Mouse (Mus musculus): ENCODE measurements at regions not wholly inside any gene's neighbourhood (a gene's known extent, or its start where the extent isn't known, plus 50 kb on each side); places are given as distances from the start of the nearest gene placed in this dataset.

DNA sequence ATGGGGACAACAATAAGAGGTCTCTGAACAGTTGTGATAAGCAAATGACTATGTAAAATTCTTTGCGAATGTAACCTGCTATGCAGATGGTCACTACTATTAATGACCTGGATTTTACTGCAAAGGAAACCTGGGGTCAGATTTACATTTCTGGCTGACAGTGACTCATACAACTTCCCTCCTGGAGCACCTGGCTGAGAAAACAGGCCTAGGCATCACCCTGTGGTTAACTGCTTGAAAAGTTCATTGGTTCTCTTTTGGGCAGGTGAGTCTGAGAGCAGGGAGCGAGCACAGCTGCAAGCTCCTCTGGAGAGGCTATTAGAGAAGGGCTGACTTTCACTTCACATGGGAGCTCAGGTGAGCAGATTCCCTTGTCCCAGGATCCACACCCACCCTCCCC is 185.2 kb upstream of the Lpp start:
- no peak overlapping the region for H3K9ac ChIP-seq
- no peaks in the 10 kb centered on the region for H3K27me3 ChIP-seq
- no peaks in the 10 kb centered on the region for H3K36me3 ChIP-seq
- WGBS, result 99% methylated on average over 2 of the region's 2 CpGs
- no peaks in the 10 kb centered on the region for H3K9me3 ChIP-seq
- H3K4me3 ChIP-seq, result no peak overlapping the region
- no peak for ATAC-seq (ENCODE audit: low read depth)
- H3K4me2 ChIP-seq, result no peak overlapping the region
- H3K27ac ChIP-seq (replicated peaks), result no peak overlapping the region
- H3K4me1 ChIP-seq (replicated peaks), result peaks cover 3% of the 10 kb centered on the region; the same call in 1 of the 2 replicates

- H3K36me3 ChIP-seq, result no peaks in the 10 kb centered on the region
- H3K9ac ChIP-seq, result no peak overlapping the region
- no peak for ATAC-seq (ENCODE audit: low read depth)
- H3K4me3 ChIP-seq, result no peak overlapping the region
- H3K4me1 ChIP-seq (replicated peaks), result peaks cover 3% of the 10 kb centered on the region; the same call in 1 of the 2 replicates
- H3K9me3 ChIP-seq, result no peaks in the 10 kb centered on the region
- H3K4me2 ChIP-seq, result no peak overlapping the region
- no peaks in the 10 kb centered on the region for H3K27me3 ChIP-seq
- 45% methylated on average over 4 of the region's 4 CpGs for WGBS
- H3K27ac ChIP-seq (replicated peaks), result no peak overlapping the region
These were observed 186.3 kb upstream of the Lpp start for GRCm38 (mm10) chr16:24207056-24207455.

DNA sequence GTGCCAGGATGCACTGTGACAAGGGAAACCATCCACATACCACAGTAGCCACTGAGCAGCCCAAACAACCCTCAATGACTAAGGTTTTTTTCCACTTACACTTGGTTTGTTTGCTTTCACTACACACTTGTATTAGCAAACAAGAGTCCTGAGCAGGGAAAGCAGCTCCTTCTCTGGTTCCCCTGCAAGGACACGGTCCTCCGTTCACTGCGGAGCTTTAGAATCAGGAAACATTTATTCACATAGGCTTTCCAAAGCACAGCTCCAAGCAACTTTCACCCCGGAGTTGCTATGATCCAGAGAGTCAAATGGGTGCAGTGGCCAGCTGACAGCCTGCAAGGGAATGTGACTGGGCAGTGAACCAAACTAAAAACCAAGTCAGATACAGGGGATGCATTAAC is 186.8 kb upstream of the Lpp start:
- H3K4me1 ChIP-seq (replicated peaks), result 0 out of 2 replicates have a peak, but pooled peaks cover 3% of the 10 kb centered on the region
- ATAC-seq (ENCODE audit: low read depth), result no peak
- no peak overlapping the region for H3K4me2 ChIP-seq
- H3K27me3 ChIP-seq, result no peaks in the 10 kb centered on the region
- H3K27ac ChIP-seq (replicated peaks), result no peak overlapping the region
- H3K9ac ChIP-seq, result no peak overlapping the region
- WGBS, result 76% methylated on average over 4 of the region's 4 CpGs
- H3K36me3 ChIP-seq, result no peaks in the 10 kb centered on the region
- H3K9me3 ChIP-seq, result no peaks in the 10 kb centered on the region
- H3K4me3 ChIP-seq, result no peak overlapping the region

GRCm38 (mm10) chr16:24205594-24205993 is 187.7 kb upstream of the Lpp start:
- Histone ChIP-seq H3K4me2 (no peak overlapping the region), H3K4me3 (no peak overlapping the region), H3K4me1 (replicated peaks) (0 out of 2 replicates have a peak, but pooled peaks cover 3% of the 10 kb centered on the region), H3K9ac (no peak overlapping the region), H3K27me3 (no peaks in the 10 kb centered on the region), H3K36me3 (no peaks in the 10 kb centered on the region), H3K9me3 (no peaks in the 10 kb centered on the region), H3K27ac (replicated peaks) (no peak overlapping the region)
- WGBS, result 69% methylated on average over 5 of the region's 5 CpGs
- no peak for ATAC-seq (ENCODE audit: low read depth)

DNA sequence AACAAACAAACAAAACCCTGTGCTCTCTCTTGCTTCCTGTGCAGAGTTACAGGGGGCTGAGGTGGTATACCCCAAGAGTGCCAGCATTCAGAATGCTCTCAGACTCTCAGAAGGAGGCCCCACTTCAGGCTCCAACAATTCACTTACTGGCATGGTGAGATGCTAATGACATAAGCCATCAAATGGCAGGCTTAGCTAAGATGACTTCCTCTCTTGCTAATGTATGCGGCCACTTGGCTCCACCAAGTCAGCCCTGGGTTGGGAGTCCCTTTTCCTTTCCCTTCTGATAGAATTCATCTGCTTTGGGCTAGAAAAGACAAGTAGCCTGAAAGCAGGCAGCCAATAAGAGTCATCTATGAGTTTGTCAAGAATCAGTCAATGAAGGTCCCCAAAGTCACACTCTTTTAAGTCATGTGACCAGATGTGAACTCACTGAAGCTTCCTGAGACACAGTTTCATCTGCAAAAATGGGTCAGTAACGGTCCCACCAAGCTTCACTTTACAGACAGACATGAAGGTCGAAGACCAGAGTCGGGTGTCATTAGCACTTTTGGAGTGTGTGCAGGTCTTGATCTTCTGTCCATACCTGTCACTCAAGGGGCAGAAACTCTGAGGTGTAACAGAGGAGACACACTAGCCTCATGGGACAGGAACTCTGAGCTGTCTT is 189.1 kb upstream of the Lpp start:
- Histone ChIP-seq H3K27me3 (no peaks in the 10 kb centered on the region), H3K27ac (replicated peaks) (no peak overlapping the region), H3K4me3 (no peak overlapping the region), H3K9ac (no peak overlapping the region), H3K4me1 (replicated peaks) (0 out of 2 replicates have a peak, but pooled peaks cover 3% of the 10 kb centered on the region), H3K9me3 (no peaks in the 10 kb centered on the region), H3K36me3 (no peaks in the 10 kb centered on the region), H3K4me2 (no peak overlapping the region)
- no peak for ATAC-seq (ENCODE audit: low read depth)
- WGBS, result 89% methylated on average over 4 of the region's 4 CpGs

- no peaks in the 10 kb centered on the region for H3K27me3 ChIP-seq
- H3K9me3 ChIP-seq, result no peaks in the 10 kb centered on the region
- no peak for ATAC-seq (ENCODE audit: low read depth)
- no peak overlapping the region for H3K4me2 ChIP-seq
- no peak overlapping the region for H3K27ac ChIP-seq (replicated peaks)
- H3K4me1 ChIP-seq (replicated peaks), result 0 out of 2 replicates have a peak, but pooled peaks cover 3% of the 10 kb centered on the region
- WGBS, result 81% methylated on average over 5 of the region's 5 CpGs
- no peaks in the 10 kb centered on the region for H3K36me3 ChIP-seq
- no peak overlapping the region for H3K9ac ChIP-seq
- no peak overlapping the region for H3K4me3 ChIP-seq
These were observed 190.7 kb upstream of the Lpp start for GRCm38 (mm10) chr16:24202653-24203052.

GRCm38 (mm10) chr16:24201455-24201854 is 191.9 kb upstream of the Lpp start:
- WGBS, result 82% methylated on average over 7 of the region's 7 CpGs
- ATAC-seq (ENCODE audit: low read depth), result no peak
- Histone ChIP-seq H3K9ac (no peak overlapping the region), H3K4me2 (no peak overlapping the region), H3K4me3 (no peak overlapping the region), H3K9me3 (no peaks in the 10 kb centered on the region), H3K36me3 (no peaks in the 10 kb centered on the region), H3K4me1 (replicated peaks) (0 out of 2 replicates have a peak, but pooled peaks cover 3% of the 10 kb centered on the region), H3K27me3 (no peaks in the 10 kb centered on the region), H3K27ac (replicated peaks) (no peak overlapping the region)

DNA sequence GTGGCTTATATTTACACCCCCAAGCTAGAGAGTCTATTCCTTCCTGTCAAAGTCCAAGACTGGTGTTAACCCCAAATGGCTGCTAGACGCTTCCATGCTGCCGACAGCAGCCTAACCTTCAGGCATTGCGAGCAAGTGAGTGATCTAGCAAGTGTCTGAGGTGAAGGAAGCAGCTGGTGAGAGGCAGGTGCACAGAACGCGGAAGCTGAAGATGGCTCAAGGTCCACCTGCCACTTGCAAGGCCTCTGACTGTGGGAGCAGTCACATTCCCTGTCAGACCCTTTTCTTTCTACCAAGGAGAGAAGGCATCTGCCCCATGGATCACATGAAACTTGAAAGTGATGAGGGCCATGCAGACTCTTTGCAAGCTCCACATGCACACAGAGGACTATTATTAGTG is 193.1 kb upstream of the Lpp start:
- 94% methylated on average over 5 of the region's 5 CpGs for WGBS
- Histone ChIP-seq H3K4me3 (no peak overlapping the region), H3K9me3 (no peaks in the 10 kb centered on the region), H3K9ac (no peak overlapping the region), H3K27ac (replicated peaks) (no peak overlapping the region), H3K4me2 (no peak overlapping the region), H3K4me1 (replicated peaks) (no peaks in the 10 kb centered on the region), H3K36me3 (no peaks in the 10 kb centered on the region), H3K27me3 (no peaks in the 10 kb centered on the region)
- ATAC-seq (ENCODE audit: low read depth), result no peak

- Histone ChIP-seq H3K9me3 (no peaks in the 10 kb centered on the region), H3K4me3 (no peak overlapping the region), H3K27me3 (no peaks in the 10 kb centered on the region), H3K9ac (no peak overlapping the region), H3K36me3 (no peaks in the 10 kb centered on the region), H3K4me2 (no peak overlapping the region), H3K27ac (replicated peaks) (no peak overlapping the region), H3K4me1 (replicated peaks) (no peaks in the 10 kb centered on the region)
- ATAC-seq (ENCODE audit: low read depth), result no peak
- 85% methylated on average over 18 of the region's 18 CpGs for WGBS
These were observed 193.7 kb upstream of the Lpp start for GRCm38 (mm10) chr16:24199408-24200167.

DNA sequence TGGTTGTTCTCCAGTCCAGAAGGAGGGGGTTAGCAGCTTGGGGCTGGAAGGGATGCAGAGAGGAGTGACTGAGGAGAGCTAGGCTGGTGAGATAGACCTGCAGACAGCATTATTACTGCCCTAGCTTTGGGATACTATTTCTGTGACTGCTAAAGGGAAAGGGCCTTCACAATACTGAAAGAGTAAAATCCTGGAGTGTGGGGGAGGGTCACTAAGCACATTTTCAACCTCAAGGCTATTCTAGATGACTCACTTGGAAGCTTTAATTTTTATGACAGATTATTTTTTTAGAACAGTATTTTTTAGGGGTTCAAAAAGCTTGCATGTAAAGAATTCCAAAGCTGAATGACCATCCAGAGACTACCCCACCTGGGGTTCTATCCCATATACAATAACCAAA is 195.0 kb upstream of the Lpp start:
- no peak overlapping the region for H3K27ac ChIP-seq (replicated peaks)
- H3K4me1 ChIP-seq (replicated peaks), result no peaks in the 10 kb centered on the region
- H3K27me3 ChIP-seq, result no peaks in the 10 kb centered on the region
- H3K9me3 ChIP-seq, result no peaks in the 10 kb centered on the region
- H3K36me3 ChIP-seq, result no peaks in the 10 kb centered on the region
- H3K9ac ChIP-seq, result no peak overlapping the region
- H3K4me3 ChIP-seq, result no peak overlapping the region
- no peak overlapping the region for H3K4me2 ChIP-seq
- ATAC-seq (ENCODE audit: low read depth), result no peak

DNA sequence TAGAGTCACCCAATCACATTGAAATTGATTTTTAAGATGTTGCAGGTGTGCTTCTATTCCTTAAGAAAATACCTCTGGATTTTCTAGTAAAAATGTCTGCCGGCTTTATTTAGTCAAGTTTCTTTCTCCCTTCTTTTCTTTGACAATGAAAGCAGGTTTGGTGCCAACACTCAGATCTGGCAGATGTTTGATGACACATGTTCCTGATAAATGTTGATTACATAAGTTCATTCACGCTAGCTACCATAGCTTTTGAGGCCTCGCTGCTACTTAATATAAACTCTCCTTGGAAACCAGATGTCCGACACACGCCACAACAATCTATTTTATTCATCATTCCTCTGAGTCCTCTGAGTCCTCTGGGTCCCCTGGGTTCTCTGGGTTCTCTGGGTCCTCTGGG is 195.7 kb upstream of the Lpp start:
- WGBS, result 83% methylated on average over 5 of the region's 5 CpGs
- no peak overlapping the region for H3K4me3 ChIP-seq
- H3K4me2 ChIP-seq, result no peak overlapping the region
- no peaks in the 10 kb centered on the region for H3K9me3 ChIP-seq
- H3K36me3 ChIP-seq, result no peaks in the 10 kb centered on the region
- no peak overlapping the region for H3K27ac ChIP-seq (replicated peaks)
- ATAC-seq (ENCODE audit: low read depth), result no peak
- no peaks in the 10 kb centered on the region for H3K27me3 ChIP-seq
- H3K4me1 ChIP-seq (replicated peaks), result no peaks in the 10 kb centered on the region
- H3K9ac ChIP-seq, result no peak overlapping the region

DNA sequence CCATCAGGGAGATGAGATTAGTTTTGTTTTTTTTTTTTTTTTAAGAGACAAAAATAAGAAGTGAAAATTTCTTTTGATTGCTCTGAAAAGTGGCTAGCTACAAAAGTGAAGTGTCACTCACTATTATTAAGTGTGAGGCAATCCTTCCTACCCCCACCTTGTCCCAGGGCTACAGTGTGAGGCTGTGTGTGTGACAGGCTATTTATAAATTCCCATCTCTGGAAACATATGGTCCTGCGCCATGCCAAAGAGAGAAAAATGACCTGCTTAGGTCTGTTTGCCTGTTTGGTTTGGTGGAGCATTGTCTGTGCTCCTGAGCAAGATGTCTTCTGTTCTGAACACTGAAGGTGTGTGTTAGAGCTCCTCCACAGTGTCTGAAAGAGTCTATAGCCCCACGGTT is 199.4 kb upstream of the Lpp start:
- H3K4me2 ChIP-seq, result no peak overlapping the region
- no peak overlapping the region for H3K27ac ChIP-seq (replicated peaks)
- 85% methylated on average over 2 of the region's 2 CpGs for WGBS
- no peaks in the 10 kb centered on the region for H3K27me3 ChIP-seq
- H3K4me3 ChIP-seq, result no peak overlapping the region
- H3K4me1 ChIP-seq (replicated peaks), result no peaks in the 10 kb centered on the region
- H3K36me3 ChIP-seq, result no peaks in the 10 kb centered on the region
- no peak overlapping the region for H3K9ac ChIP-seq
- no peaks in the 10 kb centered on the region for H3K9me3 ChIP-seq
- ATAC-seq (ENCODE audit: low read depth), result no peak
